Mouse (Mus musculus) myocyte (in vitro differentiated cells): Measurements from ENCODE around the gene Chd1. TPM values are rescaled to one million over a fixed set of nuclear protein-coding genes. Genes with fewer than 3 reads are reported as not detected.

ENCODE experiments used
- H3K27me3 ChIP-seq: one replicate; pipeline ENCODE4 v1.6.1; 2011; ENCODE audit not compliant: control insufficient read depth, insufficient read depth, insufficient read length
- H3K36me3 ChIP-seq: one replicate; pipeline ENCODE4 v1.6.1; 2011; ENCODE audit not compliant: control insufficient read depth, insufficient read depth
- H3K4me2 ChIP-seq: one replicate; pipeline ENCODE4 v1.6.1; 2011; ENCODE audit warnings: low read depth, control low read depth
- H3K4me3 ChIP-seq: one replicate; pipeline ENCODE4 v1.5.1; 2011; ENCODE audit warnings: mild to moderate bottlenecking, control low read depth, moderate library complexity
- H3K79me2 ChIP-seq: one replicate; pipeline ENCODE4 v1.6.1; 2011; ENCODE audit not compliant: control insufficient read depth, insufficient read depth
- H3ac ChIP-seq: one replicate; pipeline ENCODE4 v1.6.1; 2011; ENCODE audit not compliant: control insufficient read depth, insufficient read length
- CEBPB ChIP-seq: IDR thresholded peaks from 2 replicates; pipeline ENCODE4 v1.6.1; 2011; ENCODE audit warnings: mild to moderate bottlenecking, moderate library complexity; ENCODE audit not compliant: poor library complexity, insufficient read depth, severe bottlenecking
- E2F4 ChIP-seq: IDR thresholded peaks from one replicate; pipeline ENCODE4 v1.6.1; 2011; ENCODE audit warnings: mild to moderate bottlenecking, control low read depth, moderate library complexity; ENCODE audit not compliant: insufficient read depth
- MAX ChIP-seq: IDR thresholded peaks from one replicate; pipeline ENCODE4 v1.6.1; 2011; ENCODE audit warnings: low read depth, mild to moderate bottlenecking, control low read depth
- MYOD1 ChIP-seq, 3 experiments: IDR thresholded peaks; one replicate each; pipeline ENCODE4 v1.6.1; 2011; ENCODE audit warnings: control low read depth in 2 of 3, low read depth in 2 of 3, mild to moderate bottlenecking in 2 of 3, moderate library complexity in 1 of 3; ENCODE audit not compliant: insufficient read length in 2 of 3, control insufficient read depth in 1 of 3
- MYOG ChIP-seq, 3 experiments: IDR thresholded peaks; one replicate each; pipeline ENCODE4 v1.6.1; 2011; ENCODE audit warnings: control low read depth in 2 of 3, low read depth in 2 of 3, mild to moderate bottlenecking in 2 of 3; ENCODE audit not compliant: insufficient read length in 2 of 3, control insufficient read depth in 1 of 3, insufficient read depth in 1 of 3
- POLR2A ChIP-seq: IDR thresholded peaks from one replicate; pipeline ENCODE4 v1.6.1; 2011; ENCODE audit warnings: low read depth, mild to moderate bottlenecking, control low read depth, moderate library complexity; ENCODE audit not compliant: insufficient read length
- POLR2AphosphoS2 ChIP-seq: IDR thresholded peaks from one replicate; pipeline ENCODE4 v1.6.1; 2011; ENCODE audit warnings: low read depth, control low read depth; ENCODE audit not compliant: insufficient read length
- REST ChIP-seq: IDR thresholded peaks from one replicate; pipeline ENCODE4 v1.6.1; 2011; ENCODE audit warnings: mild to moderate bottlenecking, control low read depth, moderate library complexity; ENCODE audit not compliant: insufficient read depth, insufficient read length
- SRF ChIP-seq: IDR thresholded peaks from one replicate; pipeline ENCODE4 v1.6.1; 2011; ENCODE audit warnings: low read depth; ENCODE audit not compliant: control insufficient read depth, insufficient read length
- TCF12 ChIP-seq: IDR thresholded peaks from one replicate; pipeline ENCODE4 v1.6.1; 2011; ENCODE audit warnings: mild to moderate bottlenecking, control low read depth; ENCODE audit not compliant: poor library complexity, insufficient read depth, severe bottlenecking
- TCF3 ChIP-seq: IDR thresholded peaks from one replicate; pipeline ENCODE4 v1.6.1; 2011; ENCODE audit warnings: low read depth, control low read depth; ENCODE audit not compliant: insufficient read length
- USF1 ChIP-seq: IDR thresholded peaks from one replicate; pipeline ENCODE4 v1.6.1; 2011; ENCODE audit warnings: low read depth, mild to moderate bottlenecking, control low read depth, moderate library complexity
- polyA plus RNA-seq: library from polyadenylated mRNA; unstranded; fragments of >200 nt; fragmentation: generic; extraction: Trizol; gene quantifications from one replicate; pipeline ENCODE4 v1.2.1, GENCODE M21; 2012; ENCODE audit warnings: missing spikeins

Chd1 gene
- polyA plus RNA-seq, 1 experiment, result 4.6 TPM

GRCm38 (mm10) chr17:15817096-15817450 lies 112.3 kb downstream of the Chd1 start:
- TF ChIP-seq CEBPB (no peak), USF1 (no peak), POLR2A (no peak)
- Histone ChIP-seq H3K4me3 (no peak overlapping the region), H3K4me2 (no peak overlapping the region), H3K79me2 (peaks cover 98% of the 10 kb centered on the region), H3K27me3 (no peaks in the 10 kb centered on the region), H3K36me3 (peaks cover 5% of the 10 kb centered on the region), H3ac (no peak overlapping the region)

GRCm38 (mm10) chr17:15817634-15818033 lies 112.9 kb downstream of the Chd1 start:
- Histone ChIP-seq H3K4me3 (no peak overlapping the region), H3K4me2 (peak overlapping the region; percentile 3), H3ac (no peak overlapping the region), H3K79me2 (peaks cover 98% of the 10 kb centered on the region), H3K36me3 (peaks cover 5% of the 10 kb centered on the region), H3K27me3 (no peaks in the 10 kb centered on the region)
- TF ChIP-seq SRF (no peak), POLR2A (no peak), E2F4 (no peak), TCF3 (no peak), POLR2AphosphoS2 (no peak), USF1 (no peak), TCF12 (no peak), MYOG (IDR thresholded peaks at IDR 0.05; ENCODE audit: control insufficient read depth in 1 of 3, insufficient read depth in 1 of 3, insufficient read length in 2 of 3, low read depth in 2 of 3) (no peak), CEBPB (no peak)

- no peak overlapping the region for H3K4me3 ChIP-seq
- TF ChIP-seq POLR2AphosphoS2 (no peak), SRF (no peak), TCF3 (no peak), POLR2A (no peak), MAX (no peak), REST (no peak), CEBPB (no peak), MYOG (IDR thresholded peaks at IDR 0.05; ENCODE audit: control insufficient read depth in 1 of 3, insufficient read depth in 1 of 3, insufficient read length in 2 of 3, low read depth in 2 of 3) (peak in 2 of 3 experiments; percentile 54 to 72), TCF12 (no peak), USF1 (no peak), MYOD1 (IDR thresholded peaks at IDR 0.05; ENCODE audit: control insufficient read depth in 1 of 3, insufficient read length in 2 of 3, low read depth in 2 of 3) (peak in 2 of 3 experiments; percentile 56 to 61), E2F4 (no peak)
- H3K27me3 ChIP-seq, result no peaks in the 10 kb centered on the region
- no peak overlapping the region for H3K4me2 ChIP-seq
- H3K79me2 ChIP-seq, result peaks cover 98% of the 10 kb centered on the region
- H3ac ChIP-seq, result no peak overlapping the region
- H3K36me3 ChIP-seq, result peaks cover 5% of the 10 kb centered on the region
Observed at GRCm38 (mm10) chr17:15818372-15818771, 113.6 kb downstream of the Chd1 start.

GRCm38 (mm10) chr17:15820146-15820545 lies 115.4 kb downstream of the Chd1 start:
- peaks cover 98% of the 10 kb centered on the region for H3K79me2 ChIP-seq
- TF ChIP-seq E2F4 (no peak), POLR2AphosphoS2 (no peak), POLR2A (no peak), MYOG (IDR thresholded peaks at IDR 0.05; ENCODE audit: control insufficient read depth in 1 of 3, insufficient read depth in 1 of 3, insufficient read length in 2 of 3, low read depth in 2 of 3) (no peak), MYOD1 (IDR thresholded peaks at IDR 0.05; ENCODE audit: control insufficient read depth in 1 of 3, insufficient read length in 2 of 3, low read depth in 2 of 3) (no peak), TCF12 (no peak), USF1 (no peak), MAX (no peak), TCF3 (no peak), REST (no peak), SRF (no peak), CEBPB (no peak)
- H3K4me3 ChIP-seq, result no peak overlapping the region
- H3K36me3 ChIP-seq, result peaks cover 5% of the 10 kb centered on the region
- H3ac ChIP-seq, result no peak overlapping the region
- peak overlapping the region; percentile 19 for H3K4me2 ChIP-seq
- no peaks in the 10 kb centered on the region for H3K27me3 ChIP-seq

GRCm38 (mm10) chr17:15820761-15821160 lies 116.0 kb downstream of the Chd1 start:
- no peak for TF ChIP-seq CEBPB
- no peak for TF ChIP-seq POLR2AphosphoS2
- no peak for TF ChIP-seq REST
- TF ChIP-seq MAX, result no peak
- no peak overlapping the region for H3K4me2 ChIP-seq

More at GRCm38 (mm10) chr17:15820761-15821160, 116.0 kb downstream of the Chd1 start:
- H3K79me2 ChIP-seq, result peaks cover 98% of the 10 kb centered on the region
- H3K36me3 ChIP-seq, result peaks cover 5% of the 10 kb centered on the region
- H3K4me3 ChIP-seq, result no peak overlapping the region
- H3ac ChIP-seq, result no peak overlapping the region
- H3K27me3 ChIP-seq, result no peaks in the 10 kb centered on the region
